Mouse (Mus musculus) kidney, embryonic 16.5 days (tissue): Measurements from ENCODE around the gene Gm48551. TPM values are rescaled to one million over a fixed set of nuclear protein-coding genes. Genes with fewer than 3 reads are reported as not detected.

Experiments used
- ATAC-seq: fragments of 200-750 bp; cut with Nextera tagmentation; 2 replicates; pipeline ENCODE4 v1.8.0; 2017; ENCODE audit warnings: moderate TSS enrichment; ENCODE audit not compliant: low FRiP score, low TSS enrichment
- H3K27ac ChIP-seq: fragments of 300-500 bp; sonication (generic); 2 replicates; pipeline ENCODE4 v1.5.1; 2014; ENCODE audit warnings: low read length
- H3K27me3 ChIP-seq: fragments of 300-500 bp; sonication (generic); 2 replicates; pipeline ENCODE4 v1.6.1; 2014; ENCODE audit warnings: low read length, control low read depth, mixed read lengths; ENCODE audit not compliant: insufficient read depth
- H3K36me3 ChIP-seq: fragments of 300-500 bp; sonication (generic); 2 replicates; pipeline ENCODE4 v1.6.1; 2014; ENCODE audit warnings: low read length, control low read depth, mixed read lengths; ENCODE audit not compliant: insufficient read depth
- H3K4me1 ChIP-seq: fragments of 300-500 bp; sonication (generic); 2 replicates; pipeline ENCODE4 v1.6.1; 2014; ENCODE audit warnings: low read length, control low read depth, mixed read lengths; ENCODE audit not compliant: insufficient read depth
- H3K4me2 ChIP-seq: fragments of 300-500 bp; sonication (generic); replicated peaks from 2 replicates; pipeline ENCODE4 v1.6.1; 2014; ENCODE audit warnings: low read depth, low read length
- H3K4me3 ChIP-seq: fragments of 300-500 bp; sonication (generic); 2 replicates; pipeline ENCODE4 v1.5.1; 2014; ENCODE audit warnings: mild to moderate bottlenecking, low read length
- H3K9ac ChIP-seq: fragments of 300-500 bp; sonication (generic); replicated peaks from 2 replicates; pipeline ENCODE4 v1.6.1; 2014; ENCODE audit warnings: low read length
- H3K9me3 ChIP-seq: fragments of 300-500 bp; sonication (generic); 2 replicates; pipeline ENCODE4 v1.6.1; 2016; ENCODE audit warnings: low read length, control low read depth
- WGBS: fragments of 180-500 bp; shearing (Covaris S2); extraction: QIAGEN DNeasy Blood & Tissue Kit; methylation state at CpG from one replicate; pipeline ENCODE4 v1.1.7; 2014; 5-methylcytosine and 5-hydroxymethylcytosine counted together
- polyA plus RNA-seq: library from polyadenylated mRNA; unstranded; fragments of >200 nt; fragmentation: Nextera tagmentation; extraction: Ambion mirVana; gene quantifications from 2 replicates; pipeline ENCODE4 v1.2.1, GENCODE M21; 2015

Gene Gm48551
- polyA plus RNA-seq, result 5.0 and 5.2 TPM in 2 replicates

DNA sequence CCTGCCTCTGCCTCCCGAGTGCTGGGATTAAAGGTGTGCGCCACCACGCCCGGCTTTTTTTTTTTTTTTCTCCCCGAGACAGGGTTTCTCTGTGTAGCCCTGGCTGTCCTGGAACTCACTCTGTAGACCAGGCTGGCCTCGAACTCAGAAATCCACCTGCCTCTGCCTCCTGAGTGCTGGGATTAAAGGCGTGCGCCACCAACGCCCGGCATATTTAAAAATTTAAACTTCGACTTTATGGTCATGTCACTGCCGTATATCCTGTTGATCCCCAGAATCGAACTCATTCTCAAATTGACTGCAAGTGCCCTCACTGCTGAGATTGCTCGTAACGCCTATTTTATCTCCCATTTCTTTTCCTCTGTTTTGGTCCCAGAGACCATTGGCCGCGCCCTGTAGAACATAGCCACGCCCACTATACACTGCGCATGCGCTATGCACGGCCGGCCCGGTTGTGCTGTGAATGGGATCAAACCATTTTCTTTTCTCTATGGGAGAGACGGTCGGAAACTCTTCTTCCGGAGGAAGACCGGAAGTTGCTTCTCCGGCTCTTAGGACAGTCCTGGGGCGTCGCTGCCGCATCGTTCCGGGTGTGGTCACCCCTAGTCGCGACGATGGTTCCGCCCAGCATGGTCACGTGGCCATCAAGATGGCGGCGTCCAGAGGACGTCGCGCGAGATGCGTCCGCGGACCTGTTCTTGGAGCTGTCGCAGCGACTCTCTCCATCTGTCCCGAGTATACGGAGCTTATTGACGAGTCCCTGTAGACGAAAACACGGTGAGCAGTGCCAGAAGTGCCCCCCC, at the start of gene Gm48551, which contains the start of gene Dohh:
Gene Gm48551, plus strand, starts transcription at position 665 of the 803 bp plus-strand sequence.
Gene Dohh, plus strand, starts transcription at position 627 of the 803 bp plus-strand sequence.
- peaks cover 14% of the 10 kb centered on the region for H3K4me1 ChIP-seq
- 4% methylated on average over 51 of the region's 54 CpGs for WGBS
- peak; percentile 93 for ATAC-seq

DNA sequence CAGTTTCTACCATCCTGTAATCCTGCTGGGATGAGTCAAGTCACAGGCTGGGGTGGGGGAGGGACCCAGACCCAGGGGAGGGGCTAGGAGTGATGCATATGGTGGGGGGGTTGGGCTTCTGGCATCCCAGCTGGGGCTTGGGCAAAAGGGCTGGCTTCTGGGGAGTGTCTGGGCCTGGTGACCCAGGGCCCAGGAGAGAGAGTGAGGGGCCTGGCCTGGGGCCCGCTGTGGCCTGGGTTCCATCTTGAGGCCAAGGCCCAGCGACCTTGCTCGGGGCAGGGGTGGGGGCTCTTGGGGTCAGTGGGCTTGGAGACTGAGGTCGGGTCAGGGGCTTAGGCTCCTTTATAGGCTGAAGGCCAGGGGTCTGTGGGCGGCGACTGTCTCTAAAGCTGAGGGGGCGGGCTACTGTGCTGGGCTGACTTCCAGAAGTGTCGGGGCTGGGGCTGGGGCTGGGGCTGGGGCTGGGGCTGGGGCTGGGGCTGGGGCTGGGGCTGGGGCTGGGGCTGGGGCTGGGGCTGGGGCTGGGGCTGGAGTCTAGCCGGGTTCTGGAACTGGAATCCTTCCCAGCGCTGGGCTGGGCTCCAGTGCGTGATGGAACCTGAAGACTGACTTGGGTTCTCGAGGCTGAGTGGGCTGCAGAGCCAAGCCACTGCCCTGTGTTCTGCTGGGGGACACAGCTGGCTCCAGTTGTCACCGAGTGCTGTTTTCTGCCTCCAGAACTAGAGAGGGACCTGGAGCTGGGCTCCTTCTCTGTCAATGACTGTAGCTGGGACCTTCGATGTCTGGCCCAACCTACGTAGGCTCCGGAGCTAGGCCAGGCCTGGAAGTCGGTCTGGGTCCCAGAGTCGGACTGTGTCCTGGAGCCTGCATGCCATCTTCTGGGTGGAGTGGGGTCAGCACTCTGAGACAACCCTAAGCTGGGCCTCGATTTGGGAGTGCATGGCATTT, 48.6 kb upstream of the Gm48551 start:
- Histone ChIP-seq H3K27me3 (0 out of 2 replicates have a peak, but pooled peaks cover 4% of the 10 kb centered on the region), H3K9ac (peak overlapping the region; percentile 29; the same call in 1 of the 2 replicates), H3K9me3 (no peaks in the 10 kb centered on the region), H3K4me3 (no peak overlapping the region), H3K4me1 (peaks cover 27% of the 10 kb centered on the region), H3K27ac (peak overlapping the region; percentile 82), H3K36me3 (no peaks in the 10 kb centered on the region), H3K4me2 (no peak overlapping the region)
- ATAC-seq, result peak; percentile 46; the same call in 1 of the 2 replicates
- 41% methylated on average over 19 of the region's 19 CpGs for WGBS

More for the DNA sequence above, at the start of gene Gm48551, which contains the start of gene Dohh:
- peak within 1 kb of the TSS; percentile 94 for H3K4me3 ChIP-seq
- peaks cover 26% of the 10 kb centered on the region for H3K36me3 ChIP-seq
- H3K9ac ChIP-seq, result peak within 1 kb of the TSS; percentile 89
- H3K9me3 ChIP-seq, result no peaks in the 10 kb centered on the region
- no peaks in the 10 kb centered on the region for H3K27me3 ChIP-seq
- H3K4me2 ChIP-seq, result peak within 1 kb of the TSS; percentile 94
- peak within 1 kb of the TSS; percentile 85 for H3K27ac ChIP-seq

DNA sequence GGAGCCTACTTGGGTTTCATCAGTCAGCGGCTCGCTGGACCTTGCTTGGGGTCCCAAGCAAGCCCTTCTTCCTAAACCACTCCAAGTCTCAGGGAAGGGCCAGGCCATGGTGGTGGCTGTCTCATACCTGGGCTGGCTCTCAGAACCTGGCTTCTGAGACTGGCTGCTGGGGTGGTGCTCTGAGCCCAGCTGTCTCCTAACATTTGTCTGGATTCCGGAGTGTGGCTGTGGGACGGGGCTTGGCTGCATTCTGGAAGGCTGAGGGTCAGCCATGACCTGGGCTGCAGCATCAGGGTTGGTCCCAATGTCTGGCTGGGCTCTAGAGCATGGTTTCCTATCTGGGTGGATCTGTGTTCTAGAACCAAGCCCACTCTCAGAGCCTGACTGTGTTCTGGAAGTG, 47.7 kb upstream of the Gm48551 start:
- no peak overlapping the region for H3K4me3 ChIP-seq
- no peak overlapping the region for H3K4me2 ChIP-seq

DNA sequence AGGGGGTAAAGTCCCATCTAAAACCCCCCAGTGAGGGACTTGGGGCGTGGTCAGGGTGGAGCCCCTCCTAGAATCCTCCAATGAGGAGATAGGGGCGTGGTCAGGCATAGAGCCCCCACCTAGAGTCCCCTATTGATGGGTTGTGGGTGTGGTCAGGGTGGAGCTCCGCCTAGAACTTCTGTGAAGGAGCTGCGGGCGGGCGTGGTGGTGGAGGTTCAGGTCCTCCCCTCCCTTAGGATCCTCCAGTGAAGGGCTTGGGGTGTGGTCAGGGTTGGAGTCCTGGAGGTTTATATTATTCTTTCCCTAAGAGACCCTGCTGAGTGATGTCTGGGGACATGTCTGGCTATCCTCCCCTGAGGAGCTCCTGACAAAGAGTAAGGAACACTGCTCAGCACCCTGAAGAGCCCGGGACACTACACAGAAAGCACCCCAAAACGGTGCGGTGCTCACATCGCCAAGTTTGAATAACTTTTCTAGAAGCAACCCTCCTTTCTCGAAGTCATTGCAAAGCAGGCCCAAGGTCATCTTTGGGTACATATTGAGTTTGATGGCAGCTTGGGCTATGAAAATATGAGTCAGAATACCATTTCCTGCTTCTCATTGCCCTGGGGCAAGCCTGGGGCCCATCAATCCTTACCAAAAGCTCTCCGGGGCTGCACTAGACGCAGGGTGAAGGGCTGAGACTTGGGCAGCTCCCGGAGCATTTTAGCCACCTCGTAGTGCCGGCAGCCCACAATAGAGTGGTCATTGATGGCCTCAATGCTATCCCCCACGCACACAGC, 43.5 kb upstream of the Gm48551 start:
- H3K4me1 ChIP-seq, result peaks cover 15% of the 10 kb centered on the region
- H3K36me3 ChIP-seq, result no peaks in the 10 kb centered on the region
- 41% methylated on average over 17 of the region's 17 CpGs for WGBS
- H3K9ac ChIP-seq, result no peak overlapping the region
- no peak for ATAC-seq
- H3K27me3 ChIP-seq, result peaks cover 37% of the 10 kb centered on the region
- no peak overlapping the region for H3K4me3 ChIP-seq
- no peak overlapping the region for H3K27ac ChIP-seq
- H3K4me2 ChIP-seq, result no peak overlapping the region
- no peaks in the 10 kb centered on the region for H3K9me3 ChIP-seq

More for the DNA sequence above, 47.7 kb upstream of the Gm48551 start:
- H3K4me1 ChIP-seq, result peaks cover 27% of the 10 kb centered on the region
- H3K9me3 ChIP-seq, result no peaks in the 10 kb centered on the region
- WGBS, result 80% methylated on average over 4 of the region's 4 CpGs
- peak overlapping the region; percentile 82; the same call in 1 of the 2 replicates for H3K27ac ChIP-seq
- no peaks in the 10 kb centered on the region for H3K36me3 ChIP-seq
- no peak overlapping the region for H3K9ac ChIP-seq
- H3K27me3 ChIP-seq, result peaks cover 11% of the 10 kb centered on the region; the same call in 1 of the 2 replicates
- ATAC-seq, result no peak

DNA sequence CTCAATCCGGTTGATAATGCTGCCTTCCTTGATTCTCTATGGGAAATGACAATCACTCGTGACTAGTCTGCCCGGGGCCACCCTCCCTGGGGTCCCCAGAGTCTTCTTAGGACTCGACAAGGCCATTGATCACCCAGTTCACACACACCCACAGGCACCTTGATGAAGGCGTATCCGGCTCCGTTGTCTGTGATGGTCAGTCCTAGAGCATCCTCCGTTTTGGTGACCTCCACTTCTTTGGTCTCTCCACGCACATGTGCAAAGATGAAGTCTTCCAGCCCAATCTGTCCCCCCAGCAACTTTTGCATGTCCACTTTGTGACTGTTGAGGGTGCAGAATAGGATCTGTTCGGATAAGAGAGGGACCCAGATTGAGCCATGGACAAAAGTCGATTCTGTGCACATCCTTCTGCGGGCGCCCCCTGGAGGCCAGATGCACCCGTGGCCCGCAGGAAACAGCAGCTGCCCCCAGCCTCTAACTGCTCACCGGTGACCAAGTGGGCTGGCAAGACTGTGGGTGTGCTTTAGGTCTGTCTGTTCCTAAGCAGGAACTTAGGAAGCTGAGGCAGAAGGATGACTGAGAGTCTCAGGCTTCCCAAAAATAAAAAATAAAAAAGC, 42.8 kb upstream of the Gm48551 start:
- Histone ChIP-seq H3K4me3 (no peak overlapping the region), H3K4me1 (peaks cover 10% of the 10 kb centered on the region), H3K27ac (no peak overlapping the region), H3K36me3 (no peaks in the 10 kb centered on the region), H3K9ac (no peak overlapping the region), H3K4me2 (no peak overlapping the region), H3K27me3 (peaks cover 37% of the 10 kb centered on the region), H3K9me3 (no peaks in the 10 kb centered on the region)
- 36% methylated on average over 16 of the region's 16 CpGs for WGBS
- no peak for ATAC-seq

DNA sequence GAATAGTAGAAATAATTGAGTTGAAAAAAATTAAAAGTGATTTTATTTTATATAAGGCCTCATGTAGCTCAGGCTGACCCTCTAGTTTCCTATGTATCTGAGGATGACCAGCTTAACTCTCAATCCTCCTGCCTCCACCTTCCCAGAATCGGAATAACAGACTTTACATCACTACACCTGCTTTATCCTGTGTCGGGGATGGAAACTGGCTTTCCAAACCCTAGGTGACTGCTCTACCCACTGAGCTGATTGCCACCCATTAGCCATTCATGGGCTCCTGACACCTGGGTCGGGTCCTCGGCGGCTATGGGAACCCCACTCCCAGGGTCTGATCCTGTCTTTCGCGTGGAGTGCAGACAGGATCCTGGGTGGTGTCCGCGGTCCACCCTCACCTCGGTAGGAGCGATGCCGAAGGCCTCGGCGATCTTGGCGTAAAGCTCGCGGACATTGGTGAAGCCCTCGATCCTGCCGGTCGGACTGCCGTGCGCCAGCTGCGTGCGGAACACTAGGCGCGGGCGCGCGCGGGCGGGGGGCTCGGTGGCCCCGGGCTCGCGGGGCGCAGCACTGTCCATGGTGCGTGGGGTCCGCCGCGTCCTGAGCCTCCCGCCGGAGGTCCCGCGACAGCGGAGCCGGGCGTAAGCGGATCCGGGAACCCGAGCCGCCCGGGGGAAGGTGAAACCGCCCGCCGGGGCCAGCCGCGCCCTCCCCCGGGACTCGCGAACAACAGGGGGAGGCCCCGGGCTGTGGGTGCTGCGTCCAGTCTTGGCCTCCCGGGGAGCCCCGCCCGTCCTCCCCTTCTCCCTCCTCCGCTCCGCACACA, 41.4 kb upstream of the Gm48551 start, which contains the start of gene Gipc3:
Gene Gipc3, minus strand, starts transcription at position 581 of the 820 bp plus-strand sequence.
- no peak within 1 kb of the TSS for H3K27ac ChIP-seq
- H3K4me2 ChIP-seq, result peak within 1 kb of the TSS; percentile 83
- ATAC-seq, result no peak
- H3K9ac ChIP-seq, result peak within 1 kb of the TSS; percentile 69
- H3K36me3 ChIP-seq, result peaks cover 3% of the 10 kb centered on the region; the same call in 1 of the 2 replicates
- WGBS, result 2% methylated on average over 62 of the region's 67 CpGs
- H3K9me3 ChIP-seq, result no peaks in the 10 kb centered on the region
- peak within 1 kb of the TSS; percentile 54 for H3K4me3 ChIP-seq
- peaks cover 37% of the 10 kb centered on the region for H3K27me3 ChIP-seq
- peaks cover 20% of the 10 kb centered on the region for H3K4me1 ChIP-seq

DNA sequence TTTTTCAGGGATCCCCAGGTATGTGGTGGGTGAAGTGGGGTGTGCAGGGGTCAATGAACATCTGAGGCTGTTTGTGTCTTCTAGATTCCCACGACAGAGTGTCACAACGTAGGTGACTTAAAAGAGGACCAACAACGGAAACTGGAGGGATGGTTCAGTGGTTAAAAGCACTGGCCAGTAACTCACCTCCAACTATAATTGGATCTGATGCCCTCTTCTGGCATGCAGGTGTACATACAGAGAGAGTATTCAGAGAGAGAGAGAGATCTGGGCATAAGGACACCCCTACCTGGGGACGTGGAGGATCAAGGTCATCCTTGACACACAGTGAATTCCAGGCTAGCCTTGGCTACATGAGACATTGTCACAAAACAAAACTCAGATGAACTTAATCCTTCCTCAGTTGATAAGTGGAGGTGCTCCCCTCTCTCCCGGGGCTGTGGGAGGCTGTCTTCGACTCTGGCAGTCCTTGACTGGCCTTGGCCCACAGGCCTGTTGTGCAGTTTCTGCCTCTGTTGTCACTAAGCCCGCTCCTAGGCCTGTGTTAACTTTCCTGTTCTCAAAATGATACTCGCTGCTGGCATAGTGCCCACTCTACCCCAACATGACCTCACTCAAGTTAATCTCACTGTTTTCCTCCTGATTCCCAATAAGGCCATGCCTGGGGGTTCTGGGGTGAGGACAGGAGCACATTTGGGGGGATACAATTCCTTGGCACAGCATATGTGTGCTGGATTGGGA, 39.7 kb upstream of the Gm48551 start:
- peaks cover 7% of the 10 kb centered on the region; the same call in 1 of the 2 replicates for H3K36me3 ChIP-seq
- 49% methylated on average over 8 of the region's 8 CpGs for whole genome bisulfite sequencing
- no peak overlapping the region for H3K27ac ChIP-seq
- no peak for ATAC-seq
- no peaks in the 10 kb centered on the region for H3K9me3 ChIP-seq
- H3K9ac ChIP-seq, result no peak overlapping the region
- peaks cover 37% of the 10 kb centered on the region for H3K27me3 ChIP-seq
- H3K4me3 ChIP-seq, result no peak overlapping the region
- no peak overlapping the region for H3K4me2 ChIP-seq
- H3K4me1 ChIP-seq, result peaks cover 28% of the 10 kb centered on the region

DNA sequence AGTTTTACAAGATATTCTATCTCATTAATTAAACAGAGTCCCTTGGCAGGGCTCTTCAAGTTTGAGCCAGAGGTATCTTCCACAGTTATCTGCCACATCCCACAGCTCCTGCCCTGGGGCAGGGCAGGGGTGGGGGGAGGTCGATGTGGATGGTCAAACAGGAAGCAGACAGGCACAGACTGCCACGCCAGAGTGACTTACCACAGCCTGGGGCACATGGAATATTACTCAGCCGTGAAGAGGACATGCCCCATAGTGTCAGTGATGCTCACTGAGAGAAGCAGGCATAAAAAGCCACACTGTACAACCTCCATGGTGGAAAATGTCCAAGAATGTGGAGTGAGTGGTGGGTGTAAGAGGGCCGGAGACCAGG, 39.1 kb upstream of the Gm48551 start:
- Histone ChIP-seq H3K27me3 (peaks cover 37% of the 10 kb centered on the region), H3K9me3 (no peaks in the 10 kb centered on the region), H3K4me1 (peaks cover 32% of the 10 kb centered on the region), H3K36me3 (peaks cover 7% of the 10 kb centered on the region; the same call in 1 of the 2 replicates), H3K4me3 (no peak overlapping the region), H3K4me2 (no peak overlapping the region), H3K9ac (no peak overlapping the region), H3K27ac (no peak overlapping the region)
- WGBS, result 68% methylated on average over 4 of the region's 4 CpGs
- ATAC-seq, result no peak
